Mouse (Mus musculus) frontal cortex, postnatal 14 days (tissue): ENCODE data around the gene Hmgn2.

Source experiments
- DNase-seq, 2 experiments: peaks; one replicate each; pipeline ENCODE4 v3.0.0; 2022; ENCODE audit warnings: low spot score in 2 of 2

The Hmgn2 gene

GRCm38 (mm10) chr4:133978021-133978711 lies 9.7 kb upstream of the Hmgn2 start:
- DNase-seq: no peak

GRCm38 (mm10) chr4:133971741-133972140 lies 3.3 kb upstream of the Hmgn2 start:
- DNase-seq: no peak

- DNase-seq: no peak
These were observed 2.4 kb upstream of the Hmgn2 start for GRCm38 (mm10) chr4:133970876-133971275.

GRCm38 (mm10) chr4:133970196-133970595 lies 1.7 kb upstream of the Hmgn2 start:
- DNase-seq: peak; percentile 20 to 34

GRCm38 (mm10) chr4:133969114-133969770 lies 792 bp upstream of the Hmgn2 start:
- DNase-seq: peak in 1 of 2 experiments; percentile 8

GRCm38 (mm10) chr4:133967866-133968149 lies 642 bp downstream of the Hmgn2 start:
- DNase-seq: peak; percentile 92 to 93

- peak; percentile 95 for DNase-seq
These were observed 1.1 kb downstream of the Hmgn2 start for GRCm38 (mm10) chr4:133967138-133967865.

GRCm38 (mm10) chr4:133966271-133966940 lies 2.0 kb downstream of the Hmgn2 start:
- DNase-seq: no peak

- no peak for DNase-seq
These were observed 5.9 kb downstream of the Hmgn2 start for GRCm38 (mm10) chr4:133962566-133962965.

- DNase-seq: no peak
These were observed 9.6 kb downstream of the Hmgn2 start for GRCm38 (mm10) chr4:133958884-133959283.

- no peak for DNase-seq
These were observed 12.1 kb downstream of the Hmgn2 start for GRCm38 (mm10) chr4:133956358-133956757.

- DNase-seq: no peak
These were observed 21.7 kb downstream of the Hmgn2 start for GRCm38 (mm10) chr4:133946736-133947135.

- DNase-seq: no peak
These were observed 24.7 kb downstream of the Hmgn2 start for GRCm38 (mm10) chr4:133943791-133944190.

- no peak for DNase-seq
These were observed 25.8 kb downstream of the Hmgn2 start for GRCm38 (mm10) chr4:133942679-133943078.

- DNase-seq: no peak
These were observed 26.9 kb downstream of the Hmgn2 start for GRCm38 (mm10) chr4:133941576-133941975.

GRCm38 (mm10) chr4:133940386-133941260 lies 27.8 kb downstream of the Hmgn2 start:
- DNase-seq: no peak

GRCm38 (mm10) chr4:133938077-133938476 lies 30.4 kb downstream of the Hmgn2 start:
- no peak for DNase-seq

- DNase-seq: no peak
These were observed 36.7 kb downstream of the Hmgn2 start for GRCm38 (mm10) chr4:133931785-133932184.

- no peak for DNase-seq
These were observed 37.1 kb downstream of the Hmgn2 start for GRCm38 (mm10) chr4:133931349-133931748.

- no peak for DNase-seq
These were observed 39.2 kb downstream of the Hmgn2 start for GRCm38 (mm10) chr4:133929278-133929670.

GRCm38 (mm10) chr4:133928576-133929277 lies 39.7 kb downstream of the Hmgn2 start:
- no peak for DNase-seq
